Mouse (Mus musculus): ENCODE data around the gene Cfap44. TPM values are rescaled to one million over a fixed set of nuclear protein-coding genes. Genes with fewer than 3 reads are reported as not detected.

Cfap44 gene
- polyA plus RNA-seq (2015; fragmentation: Illumina TruSeq; extraction: RNeasy Lipid Tissue Mini Kit (QIAGEN cat#74804); ENCODE audit: insufficient read depth, low replicate concordance), result not detected

DNA sequence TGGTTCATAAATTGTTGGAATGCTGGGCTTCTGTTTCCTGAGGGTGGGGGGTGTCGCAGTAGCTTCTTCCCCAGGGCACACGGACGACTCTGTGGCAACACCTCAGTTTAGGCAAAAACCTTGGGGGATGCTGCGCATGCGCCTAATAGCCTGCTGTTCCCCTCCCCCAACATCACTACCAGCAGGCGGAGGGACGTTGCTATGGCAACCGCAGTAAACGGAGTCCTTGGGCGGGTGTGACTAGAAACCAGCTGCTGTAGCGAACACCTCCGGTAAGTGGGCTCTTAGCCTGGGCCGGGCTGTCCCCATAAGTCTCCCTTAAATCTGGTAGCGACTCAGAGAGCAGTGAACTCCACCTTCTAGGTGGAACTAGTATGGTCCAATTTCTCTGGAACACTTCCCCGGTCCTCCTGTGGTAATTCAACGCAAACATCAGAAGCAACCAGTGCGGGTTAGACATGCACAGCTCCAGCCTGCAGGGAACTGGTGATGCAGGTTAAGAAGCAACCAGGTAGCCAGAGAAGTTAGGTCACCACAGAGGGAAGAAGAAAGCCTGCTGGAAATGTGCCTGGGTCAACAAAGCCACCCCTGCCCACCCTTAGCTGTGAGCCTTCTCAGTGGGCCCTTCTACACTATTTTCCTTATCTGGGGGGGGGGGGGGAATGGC lies at the start of gene Cfap44:
Cfap44 (plus strand) TSS at position 220 of the 667 bp plus-strand sequence.

DNA sequence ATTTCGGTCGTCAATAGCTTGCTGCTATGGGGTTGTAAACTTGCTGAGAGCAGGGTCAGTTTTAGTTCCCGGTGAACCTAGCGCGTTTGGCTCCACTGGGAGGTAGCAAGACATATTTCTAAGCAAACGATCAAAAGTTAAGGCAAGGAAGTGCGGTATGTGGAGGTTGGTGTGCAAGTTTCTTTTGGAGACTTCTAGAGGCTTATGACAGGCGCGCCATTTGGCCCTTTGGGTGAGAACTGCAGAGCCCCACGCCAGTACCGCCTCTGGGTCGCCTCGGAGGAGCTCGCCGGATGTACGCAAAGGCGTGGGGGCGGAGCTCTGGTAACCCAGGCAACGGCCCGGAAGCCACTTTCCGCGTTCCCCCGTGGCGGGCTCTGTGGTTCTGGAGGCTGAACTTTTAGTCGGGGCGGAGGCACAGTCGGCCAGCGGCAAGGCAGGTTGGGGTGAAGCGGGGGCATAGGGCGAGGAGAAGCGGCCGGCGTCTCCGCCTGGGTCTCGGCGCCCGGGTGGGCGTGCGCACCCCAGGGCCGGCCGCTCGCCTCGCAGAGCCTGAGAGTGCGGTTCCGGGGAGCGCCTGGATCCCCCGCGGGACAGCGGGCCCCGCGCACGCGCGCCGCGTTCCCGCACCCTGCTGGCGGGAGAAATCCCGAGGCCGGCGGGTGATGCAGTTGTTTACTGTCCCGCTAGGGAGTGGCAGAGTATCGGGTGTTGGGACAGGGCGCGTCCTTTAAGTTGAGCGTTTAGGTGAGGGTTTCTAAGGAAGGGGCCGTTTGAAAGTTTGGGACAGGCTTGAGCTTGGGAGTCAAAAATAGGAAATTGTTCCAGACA lies 47.3 kb upstream of the Cfap44 start, which contains the start of gene Spice1:
Spice1 (plus strand) TSS at position 51 of the 831 bp plus-strand sequence.

Other genes with a start within 250 kb of the Cfap44 start
- 32.1 TPM for gene Usf3, start 221.6 kb upstream of the Cfap44 start, polyA plus RNA-seq (2015; fragmentation: Illumina TruSeq; extraction: RNeasy Lipid Tissue Mini Kit (QIAGEN cat#74804); ENCODE audit: insufficient read depth, low replicate concordance)
- gene Sidt1, start 61.6 kb upstream of the Cfap44 start, polyA plus RNA-seq (2015; fragmentation: Illumina TruSeq; extraction: RNeasy Lipid Tissue Mini Kit (QIAGEN cat#74804); ENCODE audit: insufficient read depth, low replicate concordance), result 31.4 TPM
- 38.9 TPM for gene Spice1, start 47.7 kb upstream of the Cfap44 start, polyA plus RNA-seq (2015; fragmentation: Illumina TruSeq; extraction: RNeasy Lipid Tissue Mini Kit (QIAGEN cat#74804); ENCODE audit: insufficient read depth, low replicate concordance)
- gene Boc, start 164.1 kb downstream of the Cfap44 start, polyA plus RNA-seq (2015; fragmentation: Illumina TruSeq; extraction: RNeasy Lipid Tissue Mini Kit (QIAGEN cat#74804); ENCODE audit: insufficient read depth, low replicate concordance), result 1.0 TPM